Mouse (Mus musculus): Measurements from ENCODE around the gene Gkap1.

Gkap1 gene

DNA sequence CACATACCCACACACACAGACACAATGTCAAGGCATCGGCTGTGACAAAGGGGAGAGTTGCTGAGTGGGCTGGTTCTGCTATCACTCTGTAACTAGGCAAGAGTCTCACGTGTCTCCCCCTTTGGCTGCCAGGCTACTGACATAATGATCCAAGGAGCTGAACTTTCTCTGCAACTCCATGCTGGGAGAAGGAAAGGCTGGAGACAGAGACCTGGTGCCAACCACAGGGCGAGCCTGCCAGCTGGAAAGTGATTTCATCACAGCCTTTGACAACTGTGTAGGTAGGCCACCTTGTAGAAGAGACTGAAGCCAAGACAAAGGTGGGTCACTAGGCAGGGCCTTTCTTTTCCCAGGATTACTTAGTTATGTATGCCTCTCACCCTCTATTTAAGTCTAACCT lies 78.3 kb downstream of the Gkap1 start:
- no peak for DNase-seq

DNA sequence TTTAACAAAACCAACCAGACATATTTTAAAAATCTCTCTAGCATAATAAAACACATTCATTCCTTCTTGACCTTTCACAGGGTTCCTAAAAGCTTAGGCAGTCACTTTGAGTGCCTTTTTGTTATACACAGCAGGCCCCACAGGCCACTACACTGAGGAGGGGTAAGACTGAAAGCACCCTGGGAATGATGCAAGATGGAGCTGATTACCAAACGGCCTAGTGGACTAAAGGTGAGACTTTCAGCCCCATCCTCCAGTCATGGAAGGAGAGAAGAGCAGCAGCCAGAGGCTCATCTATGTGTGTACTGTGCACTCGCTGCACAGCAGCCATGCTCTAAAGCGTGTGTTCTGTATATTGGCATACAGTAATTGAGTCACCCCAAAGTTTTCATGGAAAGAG lies 80.6 kb downstream of the Gkap1 start:
- no peak for DNase-seq

DNA sequence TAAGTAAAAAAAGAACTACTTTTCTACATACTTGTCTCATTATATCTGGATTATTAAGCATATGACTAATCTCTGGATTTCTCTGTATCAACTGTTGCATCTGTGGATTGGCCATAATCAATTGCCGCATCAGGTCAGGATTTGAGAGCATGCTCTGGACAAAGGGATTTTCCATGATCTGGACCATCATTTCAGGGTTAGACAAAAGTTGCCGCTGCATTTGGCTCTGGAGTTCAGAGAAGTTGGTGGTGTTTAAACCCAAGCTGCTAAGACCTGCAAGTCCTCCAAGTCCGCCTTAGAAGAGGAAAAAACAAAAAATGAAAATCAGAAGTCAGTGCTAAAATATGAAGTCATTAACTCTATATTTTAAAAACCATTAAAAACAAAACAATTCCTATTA lies 82.3 kb downstream of the Gkap1 start:
- no peak for DNase-seq

DNA sequence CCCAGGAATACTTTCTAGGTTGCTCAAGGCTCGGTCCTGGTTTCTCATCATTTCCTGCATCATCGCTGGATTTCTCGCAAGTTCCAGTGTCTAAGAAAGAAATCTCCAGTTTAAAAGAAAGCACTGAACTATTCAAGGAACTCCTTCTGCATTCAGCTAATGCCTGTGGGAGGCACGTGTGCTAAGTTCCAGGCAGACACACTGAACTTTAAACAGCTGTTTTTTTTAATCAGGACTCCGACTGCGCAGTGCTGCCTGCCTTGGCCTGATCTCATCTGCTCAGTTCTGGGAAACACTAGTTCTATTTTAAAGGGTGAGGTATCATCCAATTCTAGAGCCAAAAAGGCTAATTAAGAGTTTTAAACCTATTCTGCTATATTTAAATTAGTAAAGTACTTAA lies 83.4 kb downstream of the Gkap1 start:
- no peak for DNase-seq

DNA sequence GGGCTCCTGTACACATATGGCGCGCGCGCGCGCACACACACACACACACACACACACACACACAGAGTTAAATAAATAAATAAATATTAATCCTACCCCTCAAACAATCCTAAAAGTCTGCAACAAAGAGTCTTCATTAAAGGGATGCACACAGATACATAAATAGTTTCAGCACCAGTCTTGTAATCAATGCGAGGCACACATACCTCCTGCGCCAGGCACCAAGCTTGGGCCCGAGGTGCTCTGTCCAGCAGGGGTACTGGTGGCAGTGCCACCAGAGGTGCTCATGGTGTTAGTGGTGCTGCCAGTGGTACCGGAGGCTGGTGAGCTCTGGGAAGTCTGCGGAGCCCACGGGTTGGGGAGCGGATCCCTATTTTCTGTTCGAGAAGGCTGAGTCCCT lies 84.0 kb downstream of the Gkap1 start:
- DNase-seq, result no peak

DNA sequence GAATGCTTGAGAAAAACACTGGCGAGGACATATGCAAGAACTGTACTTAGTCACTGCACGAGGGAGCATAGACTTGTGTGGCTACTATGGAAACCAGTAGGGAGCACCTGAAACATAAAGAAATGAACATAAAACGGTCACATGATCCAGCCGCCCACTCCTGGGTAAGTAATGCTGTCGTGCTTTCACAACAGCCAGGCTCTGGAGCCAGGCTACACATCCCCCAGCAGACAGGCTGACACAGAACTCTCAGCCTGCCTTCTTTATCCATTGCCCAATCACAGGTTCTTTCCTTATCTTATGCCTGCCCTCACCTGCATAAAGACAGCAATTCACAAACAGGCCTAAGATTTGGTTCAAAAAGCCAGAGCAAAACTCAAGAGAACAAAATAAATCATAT lies 86.0 kb downstream of the Gkap1 start:
- no peak for DNase-seq

DNA sequence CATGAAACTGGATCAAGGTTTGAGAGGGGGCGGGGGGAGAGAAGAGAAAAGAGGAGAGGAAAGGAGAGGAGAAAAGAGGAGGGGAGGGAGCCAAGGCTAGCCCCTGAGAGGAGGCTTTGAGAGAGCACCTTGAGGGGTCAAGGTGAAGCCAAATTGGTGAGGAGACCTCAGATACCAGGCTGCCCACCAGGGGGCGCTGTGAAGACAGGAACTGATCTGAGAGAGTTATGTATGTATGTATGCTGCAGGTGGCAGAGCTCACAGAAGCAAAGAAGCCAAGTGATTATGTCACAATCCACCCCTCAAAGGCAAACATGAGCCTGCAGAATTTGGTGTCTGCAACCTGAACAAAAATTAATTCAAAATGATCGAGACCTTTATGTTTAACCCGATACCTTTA lies 87.1 kb downstream of the Gkap1 start:
- DNase-seq, result peak; percentile 88

DNA sequence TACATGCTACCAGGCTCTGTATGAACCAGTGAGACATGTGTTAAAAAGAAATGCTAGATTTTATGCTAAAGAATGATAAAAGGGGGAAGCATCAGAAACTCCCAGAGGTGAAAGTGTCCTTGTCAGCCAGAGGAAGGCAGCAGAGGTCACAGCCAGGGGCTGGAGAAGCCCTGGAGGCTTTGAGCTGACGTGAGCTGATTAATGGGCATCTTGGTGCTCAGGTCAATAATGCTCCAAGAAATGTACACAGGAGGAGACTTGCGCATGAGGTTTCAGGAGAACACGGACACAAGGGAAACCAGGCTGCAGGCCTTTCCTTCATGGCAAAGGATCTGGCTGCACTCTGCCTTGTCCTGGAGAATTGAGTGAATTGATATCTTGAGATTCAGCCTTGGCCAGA lies 87.7 kb downstream of the Gkap1 start:
- DNase-seq, result no peak

DNA sequence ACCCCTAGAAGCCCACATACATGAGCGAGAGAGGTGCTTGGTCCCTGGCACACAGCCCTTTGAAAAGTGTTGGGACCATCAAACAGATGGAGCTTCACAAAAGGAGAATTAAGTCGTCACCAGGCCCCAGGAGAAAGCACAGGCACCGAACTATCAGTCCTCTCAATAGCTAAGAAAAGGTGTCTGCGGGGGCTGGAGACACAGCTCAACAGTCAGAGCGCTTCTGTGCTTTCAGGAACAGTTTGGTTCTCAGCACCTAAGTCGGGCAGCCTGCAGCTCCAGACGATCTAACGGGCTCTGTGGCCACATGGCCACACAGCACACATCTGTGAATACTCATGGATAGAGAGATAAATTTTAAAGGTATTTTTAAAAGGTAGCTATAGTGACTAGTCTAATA lies 89.2 kb downstream of the Gkap1 start:
- no peak for DNase-seq

DNA sequence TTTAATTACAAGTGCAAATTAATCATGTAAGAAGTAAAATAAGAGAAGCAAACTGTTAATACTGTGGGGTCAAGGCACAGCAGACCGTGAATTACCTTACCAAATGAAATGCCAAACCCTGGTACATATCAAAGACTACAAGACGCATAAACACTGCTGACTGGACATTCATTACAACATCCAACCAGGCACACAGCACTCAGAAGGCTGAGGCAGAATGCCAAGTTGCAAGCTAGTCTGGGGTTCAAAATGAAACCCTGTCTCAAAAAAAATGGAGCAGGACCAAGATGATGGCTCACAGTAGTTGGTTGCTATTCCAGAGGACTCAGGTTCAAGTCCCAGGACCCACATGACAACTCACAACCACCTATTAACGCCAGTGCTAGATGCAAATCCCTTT lies 91.4 kb downstream of the Gkap1 start:
- no peak for DNase-seq

Data from liver (tissue).